Mouse (Mus musculus) ES-Bruce4 (cell line): ENCODE data around the gene Rtf2.

Experiments
- CTCF ChIP-seq: IDR thresholded peaks from one replicate; pipeline ENCODE4 v1.8.1; 2011; ENCODE audit warnings: low read depth, low read length
- EP300 ChIP-seq: IDR thresholded peaks from 2 replicates; pipeline ENCODE4 v1.6.1; 2011; ENCODE audit warnings: low read depth, low read length; ENCODE audit not compliant: insufficient read depth
- POLR2A ChIP-seq: IDR thresholded peaks from one replicate; pipeline ENCODE4 v1.8.1; 2011; ENCODE audit warnings: low read length; ENCODE audit not compliant: insufficient read depth

- TF ChIP-seq POLR2A: no peak
- no peak for TF ChIP-seq CTCF
- no peak for TF ChIP-seq EP300
Observed at GRCm38 (mm10) chr2:172411091-172411490, 29.3 kb upstream of the Rtf2 start.
